Mouse (Mus musculus) limb, embryonic 12.5 days (tissue): ENCODE data around the gene Cmas. TPM values are rescaled to one million over a fixed set of nuclear protein-coding genes. Genes with fewer than 3 reads are reported as not detected.

Source experiments
- ATAC-seq: fragments of 200-750 bp; cut with Nextera tagmentation; 2 replicates; pipeline ENCODE4 v1.8.0; 2017; ENCODE audit warnings: low read depth, moderate TSS enrichment; ENCODE audit not compliant: insufficient number of reproducible peaks, insufficient read depth, low FRiP score, low TSS enrichment
- H3K27ac ChIP-seq: fragments of 300-500 bp; sonication (generic); 2 replicates; pipeline ENCODE4 v1.5.1; 2016; ENCODE audit warnings: mild to moderate bottlenecking, moderate library complexity
- H3K27me3 ChIP-seq: fragments of 300-500 bp; sonication (generic); 2 replicates; pipeline ENCODE4 v1.6.1; 2016; ENCODE audit warnings: mild to moderate bottlenecking, moderate library complexity
- H3K36me3 ChIP-seq: fragments of 300-500 bp; sonication (generic); 2 replicates; pipeline ENCODE4 v1.6.1; 2016; ENCODE audit warnings: mild to moderate bottlenecking, moderate library complexity
- H3K4me1 ChIP-seq: fragments of 300-500 bp; sonication (generic); replicated peaks from 2 replicates; pipeline ENCODE4 v1.6.1; 2016
- H3K4me2 ChIP-seq: fragments of 300-500 bp; sonication (generic); 2 replicates; pipeline ENCODE4 v1.6.1; 2016; ENCODE audit warnings: mild to moderate bottlenecking, moderate library complexity
- H3K4me3 ChIP-seq: fragments of 300-500 bp; sonication (generic); replicated peaks from 2 replicates; pipeline ENCODE4 v1.5.1; 2016; ENCODE audit warnings: mild to moderate bottlenecking
- H3K9ac ChIP-seq: fragments of 300-500 bp; sonication (generic); replicated peaks from 2 replicates; pipeline ENCODE4 v1.6.1; 2016; ENCODE audit warnings: mild to moderate bottlenecking, moderate library complexity
- H3K9me3 ChIP-seq: fragments of 300-500 bp; sonication (generic); 2 replicates; pipeline ENCODE4 v1.6.1; 2016; ENCODE audit warnings: mild to moderate bottlenecking, moderate library complexity
- WGBS: fragments of 180-500 bp; shearing (Covaris S2); methylation state at CpG from one replicate; pipeline ENCODE4 v1.1.7; 2016; 5-methylcytosine and 5-hydroxymethylcytosine counted together
- polyA plus RNA-seq: library from polyadenylated mRNA; unstranded; fragments of >200 nt; fragmentation: Nextera tagmentation; extraction: Ambion mirVana; gene quantifications from 2 replicates; pipeline ENCODE4 v1.2.1, GENCODE M21; 2016

Gene Cmas
- polyA plus RNA-seq, 1 experiment from 2014 or later: 81.9 TPM

GRCm38 (mm10) chr6:142795087-142795486 is 38.6 kb downstream of the Cmas start:
- Histone ChIP-seq H3K36me3 (no peaks in the 10 kb centered on the region), H3K27me3 (no peaks in the 10 kb centered on the region), H3K9ac (no peak overlapping the region), H3K4me2 (no peak overlapping the region), H3K4me3 (no peak overlapping the region), H3K9me3 (no peaks in the 10 kb centered on the region), H3K27ac (no peak overlapping the region), H3K4me1 (no peaks in the 10 kb centered on the region)
- no peak for ATAC-seq
- WGBS: 89% methylated on average over 9 of the region's 9 CpGs

GRCm38 (mm10) chr6:142795655-142796441 is 39.4 kb downstream of the Cmas start:
- H3K27me3 ChIP-seq: no peaks in the 10 kb centered on the region
- no peak overlapping the region for H3K4me3 ChIP-seq
- no peaks in the 10 kb centered on the region for H3K36me3 ChIP-seq
- 82% methylated on average over 15 of the region's 15 CpGs for WGBS
- no peaks in the 10 kb centered on the region for H3K9me3 ChIP-seq
- no peaks in the 10 kb centered on the region for H3K4me1 ChIP-seq
- H3K27ac ChIP-seq: no peak overlapping the region
- no peak for ATAC-seq
- H3K9ac ChIP-seq: no peak overlapping the region
- no peak overlapping the region for H3K4me2 ChIP-seq

GRCm38 (mm10) chr6:142797996-142798395 is 41.5 kb downstream of the Cmas start:
- Histone ChIP-seq H3K36me3 (no peaks in the 10 kb centered on the region), H3K4me3 (no peak overlapping the region), H3K9ac (no peak overlapping the region), H3K9me3 (no peaks in the 10 kb centered on the region), H3K4me2 (no peak overlapping the region), H3K27me3 (no peaks in the 10 kb centered on the region), H3K27ac (no peak overlapping the region), H3K4me1 (peaks cover 11% of the 10 kb centered on the region; the same call in 1 of the 2 replicates)
- 76% methylated on average over 1 of the region's 1 CpGs for WGBS
- no peak for ATAC-seq

- H3K4me1 ChIP-seq: peaks cover 11% of the 10 kb centered on the region; the same call in 1 of the 2 replicates
- H3K4me3 ChIP-seq: no peak overlapping the region
- no peak overlapping the region for H3K27ac ChIP-seq
- H3K36me3 ChIP-seq: no peaks in the 10 kb centered on the region
- 87% methylated on average over 9 of the region's 9 CpGs for WGBS
- no peak overlapping the region for H3K9ac ChIP-seq
- ATAC-seq: no peak
- H3K9me3 ChIP-seq: no peaks in the 10 kb centered on the region
- H3K27me3 ChIP-seq: no peaks in the 10 kb centered on the region
- no peak overlapping the region for H3K4me2 ChIP-seq
Measured at GRCm38 (mm10) chr6:142798837-142799236, 42.4 kb downstream of the Cmas start.

GRCm38 (mm10) chr6:142799704-142800374 is 43.4 kb downstream of the Cmas start:
- Histone ChIP-seq H3K4me1 (peaks cover 11% of the 10 kb centered on the region; the same call in 1 of the 2 replicates), H3K9me3 (no peaks in the 10 kb centered on the region), H3K9ac (no peak overlapping the region), H3K36me3 (no peaks in the 10 kb centered on the region), H3K4me2 (no peak overlapping the region), H3K27ac (no peak overlapping the region), H3K4me3 (no peak overlapping the region), H3K27me3 (no peaks in the 10 kb centered on the region)
- WGBS: 80% methylated on average over 7 of the region's 7 CpGs
- ATAC-seq: no peak

GRCm38 (mm10) chr6:142801687-142802086 is 45.2 kb downstream of the Cmas start:
- Histone ChIP-seq H3K4me1 (peaks cover 11% of the 10 kb centered on the region; the same call in 1 of the 2 replicates), H3K27ac (no peak overlapping the region), H3K36me3 (no peaks in the 10 kb centered on the region), H3K4me2 (no peak overlapping the region), H3K27me3 (no peaks in the 10 kb centered on the region), H3K9me3 (no peaks in the 10 kb centered on the region), H3K9ac (no peak overlapping the region), H3K4me3 (no peak overlapping the region)
- 80% methylated on average over 5 of the region's 5 CpGs for WGBS
- no peak for ATAC-seq

- Histone ChIP-seq H3K36me3 (no peaks in the 10 kb centered on the region), H3K9ac (no peak overlapping the region), H3K27ac (no peak overlapping the region), H3K9me3 (no peaks in the 10 kb centered on the region), H3K27me3 (no peaks in the 10 kb centered on the region), H3K4me1 (peaks cover 11% of the 10 kb centered on the region; the same call in 1 of the 2 replicates), H3K4me2 (no peak overlapping the region), H3K4me3 (no peak overlapping the region)
- ATAC-seq: no peak
- WGBS: 49% methylated on average over 11 of the region's 11 CpGs
Measured at GRCm38 (mm10) chr6:142802617-142803525, 46.4 kb downstream of the Cmas start.

GRCm38 (mm10) chr6:142804402-142804801 is 47.9 kb downstream of the Cmas start, which contains the start of gene Sult6b2:
Sult6b2 (minus strand) TSS chr6:142804502.
- no peak for ATAC-seq
- Histone ChIP-seq H3K4me1 (peaks cover 11% of the 10 kb centered on the region; the same call in 1 of the 2 replicates), H3K9ac (no peak within 1 kb of the TSS), H3K4me2 (no peak within 1 kb of the TSS), H3K36me3 (no peaks in the 10 kb centered on the region), H3K9me3 (no peaks in the 10 kb centered on the region), H3K27ac (no peak within 1 kb of the TSS), H3K27me3 (no peaks in the 10 kb centered on the region), H3K4me3 (no peak within 1 kb of the TSS)

GRCm38 (mm10) chr6:142806326-142806725 is 49.8 kb downstream of the Cmas start:
- Histone ChIP-seq H3K36me3 (no peaks in the 10 kb centered on the region), H3K9me3 (no peaks in the 10 kb centered on the region), H3K27me3 (no peaks in the 10 kb centered on the region), H3K9ac (no peak overlapping the region), H3K4me1 (peaks cover 11% of the 10 kb centered on the region; the same call in 1 of the 2 replicates), H3K4me2 (no peak overlapping the region), H3K4me3 (no peak overlapping the region), H3K27ac (no peak overlapping the region)
- WGBS: 83% methylated on average over 4 of the region's 4 CpGs
- no peak for ATAC-seq

- no peaks in the 10 kb centered on the region for H3K27me3 ChIP-seq
- no peak overlapping the region for H3K27ac ChIP-seq
- H3K4me1 ChIP-seq: no peaks in the 10 kb centered on the region
- no peaks in the 10 kb centered on the region for H3K36me3 ChIP-seq
- no peak overlapping the region for H3K4me3 ChIP-seq
- WGBS: 36% methylated on average over 6 of the region's 6 CpGs
- H3K9ac ChIP-seq: no peak overlapping the region
- H3K9me3 ChIP-seq: no peaks in the 10 kb centered on the region
- ATAC-seq: no peak
- H3K4me2 ChIP-seq: no peak overlapping the region
Measured at GRCm38 (mm10) chr6:142809373-142810098, 53.0 kb downstream of the Cmas start.
